Mouse (Mus musculus) erythroblast, embryonic 14.5 days (primary cell): ENCODE data around the gene Rassf8. TPM values are rescaled to one million over a fixed set of nuclear protein-coding genes. Genes with fewer than 3 reads are reported as not detected.

Source experiments
- H3K27me3 ChIP-seq: 2 replicates; pipeline ENCODE4 v1.6.1; 2012; ENCODE audit warnings: inconsistent platforms; ENCODE audit not compliant: control insufficient read depth
- H3K36me3 ChIP-seq: 2 replicates; pipeline ENCODE4 v1.6.1; 2012; ENCODE audit warnings: mild to moderate bottlenecking, inconsistent platforms; ENCODE audit not compliant: control insufficient read depth
- H3K4me1 ChIP-seq: 2 replicates; pipeline ENCODE4 v1.6.1; 2012; ENCODE audit warnings: inconsistent platforms; ENCODE audit not compliant: control insufficient read depth
- H3K4me3 ChIP-seq: replicated peaks from 2 replicates; pipeline ENCODE3; 2012; ENCODE audit warnings: moderate library complexity, mild to moderate bottlenecking, inconsistent platforms
- H3K9me3 ChIP-seq: 2 replicates; pipeline ENCODE4 v1.6.1; 2012; ENCODE audit warnings: low read length, inconsistent platforms, mixed read lengths; ENCODE audit not compliant: control insufficient read depth
- GATA1 ChIP-seq: IDR thresholded peaks from 2 replicates; pipeline ENCODE4 v1.6.1; 2012; ENCODE audit warnings: low read length, inconsistent platforms, mixed read lengths
- TAL1 ChIP-seq: IDR thresholded peaks from 3 replicates; pipeline ENCODE4 v1.6.1; 2012; ENCODE audit warnings: low read length, inconsistent platforms, mixed read lengths
- polyA plus RNA-seq: library from polyadenylated mRNA; stranded (reverse); fragments of >175 nt; gene quantifications from 2 replicates; pipeline ENCODE4 v1.2.3, GENCODE M21; 2012

Rassf8 gene
- polyA plus RNA-seq, 1 experiment = not detected

- Histone ChIP-seq H3K4me3 (no peak overlapping the region), H3K27me3 (no peaks in the 10 kb centered on the region), H3K4me1 (no peaks in the 10 kb centered on the region), H3K36me3 (no peaks in the 10 kb centered on the region), H3K9me3 (no peaks in the 10 kb centered on the region)
- no peak for TF ChIP-seq TAL1
- TF ChIP-seq GATA1 = no peak
These were observed 100.4 kb downstream of the Rassf8 start for GRCm38 (mm10) chr6:145846948-145847347.

GRCm38 (mm10) chr6:145847661-145848060 is 101.1 kb downstream of the Rassf8 start:
- Histone ChIP-seq H3K4me1 (no peaks in the 10 kb centered on the region), H3K27me3 (no peaks in the 10 kb centered on the region), H3K9me3 (no peaks in the 10 kb centered on the region), H3K36me3 (no peaks in the 10 kb centered on the region), H3K4me3 (no peak overlapping the region)
- TF ChIP-seq GATA1 (no peak), TAL1 (no peak)

GRCm38 (mm10) chr6:145850789-145851188 is 104.2 kb downstream of the Rassf8 start:
- no peaks in the 10 kb centered on the region for H3K27me3 ChIP-seq

DNA sequence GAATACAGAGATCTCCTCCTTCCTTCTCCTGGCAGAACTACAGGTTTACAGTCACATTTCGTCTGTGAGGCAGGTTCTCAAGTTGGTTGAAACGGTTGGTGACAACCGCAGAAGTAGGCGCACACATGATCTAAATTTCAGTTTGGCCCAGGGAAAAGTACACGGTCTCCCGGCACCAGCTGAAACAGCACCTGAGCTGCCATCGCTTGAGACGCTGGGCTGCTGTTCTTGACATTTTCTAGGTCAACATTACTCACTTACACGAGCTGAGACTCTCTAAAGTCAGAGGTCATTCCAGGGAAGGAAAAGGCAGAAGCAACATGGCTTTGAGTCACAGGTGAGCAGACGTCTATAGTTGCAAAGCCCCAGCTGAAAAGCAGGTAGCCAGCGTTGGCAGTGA is 105.4 kb downstream of the Rassf8 start:
- Histone ChIP-seq H3K27me3 (no peaks in the 10 kb centered on the region), H3K36me3 (no peaks in the 10 kb centered on the region), H3K4me3 (no peak overlapping the region), H3K4me1 (peaks cover 5% of the 10 kb centered on the region), H3K9me3 (no peaks in the 10 kb centered on the region)
- TF ChIP-seq TAL1 (no peak), GATA1 (no peak)

More at GRCm38 (mm10) chr6:145850789-145851188, 104.2 kb downstream of the Rassf8 start:
- no peaks in the 10 kb centered on the region for H3K9me3 ChIP-seq
- TF ChIP-seq TAL1 = no peak
- no peak for TF ChIP-seq GATA1
- H3K4me3 ChIP-seq = no peak overlapping the region
- H3K4me1 ChIP-seq = peaks cover 3% of the 10 kb centered on the region
- H3K36me3 ChIP-seq = no peaks in the 10 kb centered on the region

GRCm38 (mm10) chr6:145852708-145853107 is 106.2 kb downstream of the Rassf8 start:
- H3K36me3 ChIP-seq = no peaks in the 10 kb centered on the region
- no peak for TF ChIP-seq TAL1
- no peak for TF ChIP-seq GATA1
- H3K4me3 ChIP-seq = no peak overlapping the region
- peaks cover 5% of the 10 kb centered on the region for H3K4me1 ChIP-seq
- no peaks in the 10 kb centered on the region for H3K9me3 ChIP-seq
- no peaks in the 10 kb centered on the region for H3K27me3 ChIP-seq

GRCm38 (mm10) chr6:145853356-145854079 is 107.0 kb downstream of the Rassf8 start:
- H3K9me3 ChIP-seq = no peaks in the 10 kb centered on the region
- no peaks in the 10 kb centered on the region for H3K27me3 ChIP-seq
- H3K4me3 ChIP-seq = no peak overlapping the region
- TF ChIP-seq GATA1 = no peak
- no peak for TF ChIP-seq TAL1
- H3K36me3 ChIP-seq = no peaks in the 10 kb centered on the region
- peaks cover 5% of the 10 kb centered on the region for H3K4me1 ChIP-seq

DNA sequence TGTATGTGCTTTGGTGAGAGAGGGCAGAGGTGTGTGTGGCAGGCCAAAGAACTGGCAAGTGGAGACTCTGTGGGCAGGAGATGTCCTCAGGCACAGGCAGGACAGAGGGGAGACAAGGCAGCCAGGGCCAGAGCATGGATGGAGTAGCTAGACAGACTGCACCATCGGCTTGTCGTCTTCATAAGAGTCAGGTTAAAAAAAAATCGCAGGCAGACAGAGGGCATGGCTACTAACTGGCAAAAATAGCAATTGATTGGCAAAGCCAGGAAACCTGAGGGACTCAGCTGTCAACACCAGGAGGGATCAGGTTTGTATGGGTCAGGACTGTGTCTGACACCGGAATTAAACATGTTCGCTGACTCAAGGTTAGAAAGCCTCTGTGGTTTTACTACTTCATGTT is 108.2 kb downstream of the Rassf8 start:
- H3K9me3 ChIP-seq = no peaks in the 10 kb centered on the region
- H3K36me3 ChIP-seq = no peaks in the 10 kb centered on the region
- H3K27me3 ChIP-seq = no peaks in the 10 kb centered on the region
- TF ChIP-seq GATA1 = no peak
- no peak for TF ChIP-seq TAL1
- H3K4me3 ChIP-seq = no peak overlapping the region
- H3K4me1 ChIP-seq = peaks cover 5% of the 10 kb centered on the region

DNA sequence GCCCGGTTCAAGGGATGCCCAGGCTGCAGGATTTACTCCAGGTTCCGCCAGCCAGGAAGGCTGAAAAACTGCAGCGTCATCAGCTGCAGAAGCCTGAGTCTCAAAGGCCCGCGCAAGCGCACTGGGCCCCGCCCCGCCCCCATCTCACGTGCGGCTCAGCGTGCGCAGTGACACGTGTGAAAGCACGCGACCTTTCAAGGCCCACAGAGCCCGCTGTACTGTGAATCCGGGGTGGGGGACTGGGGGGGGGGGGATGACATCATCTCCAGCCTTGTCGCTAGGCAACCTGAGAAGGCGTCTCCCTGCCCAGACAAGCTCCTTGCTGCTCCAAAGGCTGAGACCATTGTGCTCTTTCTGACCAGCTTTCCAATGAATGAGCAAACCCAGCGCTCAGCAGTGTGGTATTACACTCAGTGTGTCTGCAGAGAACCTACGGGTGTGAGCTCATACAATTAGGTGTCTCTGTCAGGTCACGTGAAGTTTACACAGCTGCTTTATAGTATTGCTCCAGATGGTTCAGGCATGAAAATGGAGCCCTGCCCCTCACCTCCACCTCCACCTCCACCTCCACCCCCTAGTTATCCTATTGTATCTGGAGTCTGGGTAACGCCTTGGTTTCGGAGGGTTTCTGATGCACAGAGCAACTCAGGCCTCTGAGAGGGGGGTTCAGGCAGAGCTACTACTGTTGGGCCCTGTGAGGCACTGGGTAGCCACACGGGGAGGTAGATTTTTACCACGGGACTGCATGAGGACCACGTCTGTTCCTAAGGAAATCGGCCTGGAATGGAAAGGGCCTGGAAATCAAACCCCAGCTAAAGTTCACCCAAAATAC is 109.4 kb downstream of the Rassf8 start:
- Histone ChIP-seq H3K4me1 (peaks cover 5% of the 10 kb centered on the region), H3K9me3 (no peaks in the 10 kb centered on the region), H3K4me3 (no peak overlapping the region), H3K36me3 (no peaks in the 10 kb centered on the region), H3K27me3 (no peaks in the 10 kb centered on the region)
- TF ChIP-seq GATA1 = no peak
- TF ChIP-seq TAL1 = no peak

DNA sequence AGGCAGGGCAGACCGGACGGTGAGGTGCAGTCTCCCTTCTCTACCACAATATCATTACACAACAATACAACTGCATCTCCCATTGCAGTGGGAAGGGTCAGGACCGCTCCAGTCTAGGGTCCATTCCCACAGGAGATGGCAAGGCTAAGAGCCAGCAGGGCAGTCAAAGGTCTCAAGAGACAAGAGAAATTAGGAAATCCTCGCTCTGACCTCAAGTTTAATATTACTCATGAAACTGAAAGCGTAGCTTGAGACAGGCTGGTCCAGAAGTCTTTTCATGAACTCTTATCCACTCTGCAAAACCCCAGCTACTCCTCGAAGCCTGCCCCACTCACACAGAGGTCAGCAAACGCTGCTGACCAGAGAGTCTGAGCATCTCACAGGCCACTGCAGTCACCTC is 110.9 kb downstream of the Rassf8 start:
- no peak for TF ChIP-seq TAL1
- no peak for TF ChIP-seq GATA1
- Histone ChIP-seq H3K4me3 (no peak overlapping the region), H3K36me3 (no peaks in the 10 kb centered on the region), H3K9me3 (no peaks in the 10 kb centered on the region), H3K4me1 (peaks cover 5% of the 10 kb centered on the region), H3K27me3 (peaks cover 9% of the 10 kb centered on the region)
